Mouse (Mus musculus) gastrocnemius, adult 8-10 months (tissue): ENCODE results near the gene Olfr649. TPM values are rescaled to one million over a fixed set of nuclear protein-coding genes. Genes with fewer than 3 reads are reported as not detected.

ENCODE experiments used
- DNase-seq, 2 experiments: peaks; one replicate each; pipeline ENCODE4 v3.0.0; 2022; ENCODE audit warnings: low spot score in 2 of 2
- total RNA-seq, 4 experiments: library from RNA; stranded (reverse); gene quantifications; 2 replicates each; pipeline ENCODE4 v1.2.4; 2022

The Olfr649 gene
- total RNA-seq: not detected

DNA sequence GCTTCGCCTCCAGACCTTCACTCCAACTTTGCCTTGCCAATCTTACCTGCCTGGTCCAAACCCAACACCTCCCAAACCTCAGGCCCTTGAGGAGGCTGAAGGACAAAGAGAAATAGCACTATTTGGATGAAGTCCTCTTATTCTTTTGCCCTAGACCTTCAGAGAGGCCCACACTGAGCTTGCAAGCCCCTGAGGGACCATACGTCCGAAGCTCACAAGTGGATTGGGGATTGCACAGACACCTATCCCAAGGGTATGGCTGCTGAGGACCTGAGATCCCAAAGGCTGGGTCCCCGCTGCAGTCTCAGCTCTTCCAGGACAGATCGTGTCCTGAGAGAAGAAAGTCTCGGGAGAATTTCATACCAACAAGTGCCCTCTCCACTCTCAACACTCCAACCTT, at the start of gene Olfr649:
Gene Olfr649 (minus strand): TSS at position 101 of the 400 bp plus-strand sequence.
- DNase-seq: no peak

DNA sequence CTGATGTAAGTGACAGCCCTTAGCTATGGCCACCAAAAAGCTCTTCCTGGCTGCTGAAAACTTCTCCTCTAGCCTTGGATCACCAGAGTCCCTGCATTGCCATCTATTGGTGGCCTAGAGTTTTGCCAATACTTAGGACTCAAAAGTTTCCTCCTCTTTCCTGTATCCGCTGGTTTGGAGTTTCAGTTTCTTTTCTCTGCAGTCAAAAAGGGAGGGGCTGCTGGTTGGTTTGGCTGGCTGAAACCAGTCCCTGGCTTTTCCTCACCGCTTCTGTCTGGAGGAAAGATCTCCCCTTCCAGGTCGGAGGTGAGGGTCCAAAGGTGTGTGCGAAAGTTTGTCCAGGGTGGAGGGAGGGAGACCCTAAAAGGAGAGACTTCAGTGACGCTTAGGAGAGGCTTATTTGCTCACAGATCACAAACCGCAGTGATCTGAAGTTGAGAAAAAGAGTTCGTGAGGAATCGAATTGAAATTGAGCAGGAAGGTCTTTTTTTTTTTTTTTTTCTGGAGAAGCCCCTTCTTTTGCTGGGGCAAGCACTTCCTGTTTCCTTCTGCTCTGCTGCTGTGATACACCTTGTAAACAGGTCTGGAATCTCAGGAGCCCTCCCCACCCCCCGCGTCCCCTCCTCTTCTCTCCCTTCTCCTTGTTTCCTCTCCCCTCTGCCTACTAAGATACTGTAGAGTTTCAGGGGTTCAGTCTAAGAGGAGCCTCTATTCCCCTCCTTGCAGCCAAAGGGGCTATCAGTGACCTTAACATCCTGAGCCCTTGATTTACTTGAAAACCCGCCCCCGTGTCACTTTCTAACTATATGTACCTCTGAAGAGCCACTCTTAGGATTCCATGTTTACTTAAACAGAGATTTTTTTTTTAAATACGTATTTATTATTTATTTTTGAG, 48.7 kb upstream of the Olfr649 start, which contains the start of gene Trim34a:
Gene Trim34a (plus strand): TSS at position 171 of the 895 bp plus-strand sequence.
- DNase-seq: peak; percentile 8 to 10

DNA sequence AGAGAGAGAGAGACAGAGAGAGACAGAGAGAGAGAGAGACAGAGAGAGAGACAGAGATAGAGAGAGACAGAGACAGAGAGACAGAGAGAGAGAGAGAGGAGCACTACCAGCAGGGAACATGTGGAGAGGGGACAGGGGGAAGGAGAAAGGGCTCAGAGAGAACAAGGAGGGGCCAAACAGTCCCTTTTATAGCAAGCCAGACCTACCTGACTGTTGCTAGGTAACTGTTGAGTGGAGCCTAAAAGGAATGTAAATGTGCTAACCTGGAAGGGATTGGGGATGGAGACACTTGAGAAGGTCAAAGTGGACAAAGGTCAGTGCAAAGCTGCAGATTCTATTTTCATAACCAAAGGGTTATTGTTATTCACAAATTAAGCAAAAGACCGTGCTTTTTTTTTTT, 47.8 kb upstream of the Olfr649 start:
- no peak for DNase-seq

DNA sequence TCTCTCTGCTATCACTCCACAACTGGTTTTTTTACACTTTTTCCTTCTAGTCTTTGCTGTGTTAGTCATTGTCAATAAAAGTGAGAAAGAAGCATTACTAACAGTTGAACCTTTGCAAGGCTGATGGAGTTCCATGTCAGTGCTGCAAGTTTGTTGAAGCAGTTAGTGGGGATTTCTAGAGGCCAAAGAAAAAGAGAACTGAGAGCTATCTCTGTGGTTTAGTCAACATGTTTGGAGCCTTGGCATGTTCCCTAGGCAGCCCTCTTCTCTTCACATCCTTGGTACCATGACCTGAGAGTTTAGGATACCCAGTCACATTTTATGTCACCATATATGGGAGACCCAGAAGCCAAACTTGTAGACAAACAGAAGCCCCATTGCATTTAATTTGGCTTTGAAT, 45.1 kb upstream of the Olfr649 start:
- DNase-seq: no peak

DNA sequence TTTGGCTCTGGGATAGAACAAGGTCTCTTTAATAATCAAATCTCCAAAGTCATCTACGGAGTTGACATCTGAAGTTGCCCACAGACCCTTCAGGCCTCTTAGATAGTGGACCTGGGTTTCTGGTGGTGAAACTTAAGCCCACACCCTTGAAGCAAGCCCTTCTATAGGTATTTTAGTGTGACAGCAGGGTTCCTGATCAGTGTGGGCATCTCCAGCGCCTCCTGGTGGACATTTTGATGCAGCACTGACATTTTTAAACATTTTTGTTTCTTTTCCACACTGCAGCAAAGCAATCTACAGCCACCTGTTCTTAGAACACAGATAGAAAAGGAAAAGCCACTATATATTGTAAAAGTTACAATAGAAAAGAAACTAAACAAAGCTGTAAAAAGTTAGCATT, 35.4 kb upstream of the Olfr649 start:
- DNase-seq: no peak

DNA sequence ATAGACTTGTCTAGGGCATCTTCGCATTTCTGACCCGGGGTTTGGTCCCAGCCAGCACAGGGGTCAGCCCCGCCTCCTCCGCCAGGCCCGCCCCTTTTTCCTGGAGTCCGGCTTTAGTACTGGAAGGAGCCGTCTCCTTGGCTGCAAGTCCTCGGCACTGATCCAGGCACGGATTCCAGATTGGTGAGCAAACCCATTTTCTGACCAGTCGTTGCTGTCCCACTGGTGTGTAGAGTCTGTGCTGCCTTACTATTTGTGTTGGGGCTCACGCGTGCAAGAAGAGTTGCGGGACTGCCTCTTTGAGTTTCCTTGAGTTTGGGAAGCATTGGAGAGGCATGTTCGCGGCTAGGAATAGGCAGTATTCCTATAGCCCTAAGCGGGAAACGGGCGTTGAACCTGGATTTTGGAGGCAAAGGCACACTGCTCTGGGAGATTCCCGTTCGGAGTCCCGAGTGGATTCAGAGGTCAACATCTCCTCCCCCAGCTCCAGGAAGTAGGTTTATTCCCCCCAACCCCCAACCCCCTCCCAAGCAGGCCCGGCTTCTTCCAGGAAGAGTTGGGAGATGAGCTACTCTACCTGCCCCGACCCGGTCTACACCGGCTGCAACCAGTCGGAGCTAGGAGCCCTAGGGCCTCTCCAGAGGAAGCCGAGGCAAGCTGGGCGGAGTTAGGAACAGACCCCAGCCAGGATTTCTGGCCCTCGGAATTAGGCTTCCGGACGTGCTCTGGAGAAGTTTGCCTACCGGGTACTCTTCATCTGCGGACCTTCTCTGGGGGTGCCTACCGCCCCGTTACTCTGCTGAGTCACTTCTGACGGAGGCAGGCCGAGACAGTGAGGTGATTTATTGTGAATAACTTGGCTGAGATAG, 23.1 kb upstream of the Olfr649 start, which contains the start of gene Trim6:
Gene Trim6 (plus strand): TSS at position 93 of the 869 bp plus-strand sequence.
- peak; percentile 32 to 44 for DNase-seq

DNA sequence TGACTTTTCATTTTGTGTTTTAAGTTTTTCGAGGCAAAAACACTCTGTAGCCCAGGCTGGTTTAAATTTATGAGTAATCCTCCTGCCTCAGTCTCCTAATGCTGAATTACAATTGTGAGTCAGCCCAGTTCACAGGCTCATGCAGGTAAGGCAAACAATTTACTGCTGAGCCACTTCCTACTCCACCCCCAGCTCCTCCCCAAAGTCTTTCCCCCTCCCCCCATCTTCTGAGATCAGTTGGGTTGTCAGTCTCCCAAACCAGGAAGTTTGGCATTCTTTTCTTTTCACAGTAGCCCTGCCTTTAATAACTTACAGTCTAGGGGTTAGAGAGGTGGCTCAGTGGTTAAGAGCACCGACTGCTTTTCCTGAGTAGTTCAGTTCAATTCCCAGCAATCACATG, 22.1 kb upstream of the Olfr649 start:
- no peak for DNase-seq

DNA sequence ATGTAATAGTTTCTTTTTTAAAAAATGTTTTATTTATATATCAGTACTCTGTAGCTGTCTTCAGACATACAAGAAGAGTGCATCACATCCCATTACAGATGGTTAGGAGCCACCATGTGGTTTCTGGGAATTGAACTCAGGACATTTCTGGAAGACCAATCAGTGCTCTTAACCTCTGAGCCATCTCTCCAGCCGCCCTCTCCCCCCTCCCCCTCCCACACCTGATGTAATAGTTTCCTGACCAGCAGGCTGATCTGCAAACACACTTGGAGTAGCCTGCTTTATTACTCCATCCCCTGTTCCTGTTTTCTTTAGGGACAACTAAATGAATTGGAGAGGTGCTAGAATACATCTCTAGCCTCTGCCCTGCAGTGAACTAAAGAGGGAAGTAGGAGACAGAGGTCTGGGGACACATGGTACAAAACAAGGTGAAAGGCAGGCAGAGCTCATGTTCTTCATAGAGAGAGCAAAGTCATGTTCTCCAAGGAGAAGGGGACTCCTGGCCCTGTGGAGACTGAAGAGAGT, 20.3 kb upstream of the Olfr649 start:
- no peak for DNase-seq

DNA sequence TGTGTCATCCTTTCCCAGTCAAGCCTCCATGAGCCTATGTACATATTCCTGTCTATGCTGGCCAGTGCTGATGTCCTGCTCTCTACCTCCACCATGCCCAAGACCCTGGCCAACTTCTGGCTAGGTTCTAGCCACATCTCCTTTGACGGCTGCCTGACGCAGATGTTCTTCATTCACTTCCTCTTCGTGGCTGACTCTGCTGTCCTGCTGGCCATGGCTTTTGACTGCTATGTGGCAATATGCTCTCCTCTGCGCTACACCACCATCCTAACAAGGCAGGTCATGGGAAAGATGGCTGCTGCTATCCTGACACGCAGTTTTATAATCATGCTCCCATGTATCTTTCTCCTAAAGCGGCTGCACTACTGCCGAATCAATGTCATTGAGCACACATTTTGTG, 10.4 kb upstream of the Olfr649 start:
- DNase-seq: no peak

DNA sequence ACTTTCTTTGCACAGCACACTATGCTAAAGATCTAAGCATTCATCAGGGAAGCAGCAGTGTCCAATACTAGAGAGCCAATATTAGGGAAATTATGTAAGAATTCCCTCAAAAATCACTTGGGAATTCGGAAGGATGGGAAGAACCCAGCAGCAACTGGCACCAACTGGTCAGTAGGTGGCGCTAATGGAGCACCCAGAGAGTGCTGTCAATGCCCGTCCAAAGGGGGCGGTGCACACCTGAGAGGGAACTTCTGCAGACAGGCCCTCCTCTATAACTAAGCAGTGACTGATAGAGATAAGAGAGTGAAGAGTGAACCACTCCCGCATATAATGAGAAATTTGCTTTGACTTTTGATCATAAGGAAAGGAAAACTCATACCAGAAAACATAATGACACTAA, 4.0 kb upstream of the Olfr649 start:
- peak; percentile 8 to 34 for DNase-seq

DNA sequence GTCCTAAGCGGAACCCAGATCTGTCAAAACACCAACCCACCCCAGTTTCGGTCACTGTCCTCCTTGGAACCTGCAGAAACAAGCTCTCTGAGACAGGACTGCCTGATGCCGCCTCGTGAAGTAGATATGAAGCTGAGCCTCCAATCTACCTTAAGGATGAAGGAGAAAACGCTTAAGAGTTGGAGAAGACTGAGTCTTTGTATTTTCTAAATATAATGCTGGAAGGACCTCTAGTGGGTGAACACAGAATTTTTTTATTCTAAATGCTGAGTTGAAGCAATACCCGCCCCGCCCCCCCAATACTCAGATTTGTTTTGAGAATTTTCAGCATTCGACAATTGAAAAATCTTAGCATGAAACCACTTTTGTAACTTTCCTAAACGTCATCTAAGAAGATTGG, 4.5 kb downstream of the Olfr649 start:
- no peak for DNase-seq

DNA sequence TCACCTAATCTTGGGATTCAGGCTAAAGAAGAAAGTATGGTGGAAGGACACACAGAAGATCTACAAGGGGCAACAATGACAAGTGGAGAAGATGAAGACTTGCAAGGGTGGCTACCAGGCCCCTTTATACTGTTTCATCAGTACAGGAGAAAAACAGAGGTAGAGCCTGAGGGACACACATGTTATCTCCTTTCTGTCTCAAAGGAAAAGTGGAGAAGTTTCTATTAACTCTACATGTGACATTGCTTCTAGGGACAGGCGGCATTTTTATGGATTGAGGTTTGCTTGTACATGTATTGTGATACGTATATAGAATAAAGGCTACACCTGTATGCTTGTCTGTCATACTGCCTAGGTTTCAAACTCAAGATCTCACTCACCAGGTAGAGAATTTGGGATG, 12.5 kb downstream of the Olfr649 start, which contains the start of gene Olfr648:
Gene Olfr648 (minus strand): TSS at position 101 of the 400 bp plus-strand sequence.
- DNase-seq: no peak

DNA sequence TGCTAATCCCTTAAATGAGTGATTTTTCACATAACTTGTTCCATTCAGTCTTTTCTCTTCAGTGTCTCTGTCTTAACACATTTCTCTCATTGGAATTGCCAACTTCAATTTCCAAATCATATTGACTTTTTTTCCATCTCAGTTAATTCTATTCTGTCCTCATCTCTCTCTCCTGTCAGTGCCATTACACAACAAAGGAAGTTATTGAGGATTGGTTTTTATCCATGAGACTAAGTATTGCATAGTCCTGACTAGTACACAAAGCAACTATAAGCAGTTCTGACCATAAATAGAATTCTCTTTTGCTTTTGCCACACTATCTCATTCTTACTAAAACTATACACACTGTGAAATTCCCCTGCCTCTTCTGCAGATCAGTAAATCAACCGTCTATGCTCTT, 16.7 kb downstream of the Olfr649 start:
- DNase-seq: no peak

DNA sequence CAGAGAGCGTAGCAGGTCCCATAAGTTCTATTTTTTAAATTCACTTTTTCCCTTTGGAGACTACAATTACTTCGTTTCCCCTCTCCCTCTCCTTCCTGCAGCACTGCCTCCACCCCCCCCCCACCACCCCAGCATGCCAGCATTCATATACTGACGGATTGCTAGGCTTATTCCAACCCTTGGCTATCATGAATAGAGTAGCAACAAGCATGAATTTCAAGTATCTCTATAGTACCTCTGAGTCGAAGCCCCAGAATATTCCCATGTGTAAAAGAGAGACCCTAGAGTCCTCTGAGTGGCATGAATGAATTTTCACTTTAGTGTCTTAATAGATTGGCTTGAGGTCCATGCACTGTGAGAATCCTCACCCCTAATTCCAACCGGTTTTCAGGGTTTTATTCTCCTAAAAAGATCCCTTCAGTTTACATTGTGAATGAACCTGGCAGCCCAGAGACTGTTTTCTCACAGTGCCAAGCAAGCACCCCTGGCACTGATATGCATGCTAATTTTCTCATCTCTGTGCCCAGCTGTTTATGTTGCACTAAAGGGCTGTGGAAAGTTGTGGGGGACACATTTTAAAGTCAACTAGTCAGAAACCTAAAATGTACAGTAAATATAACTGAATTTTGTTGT, 17.2 kb downstream of the Olfr649 start:
- no peak for DNase-seq

DNA sequence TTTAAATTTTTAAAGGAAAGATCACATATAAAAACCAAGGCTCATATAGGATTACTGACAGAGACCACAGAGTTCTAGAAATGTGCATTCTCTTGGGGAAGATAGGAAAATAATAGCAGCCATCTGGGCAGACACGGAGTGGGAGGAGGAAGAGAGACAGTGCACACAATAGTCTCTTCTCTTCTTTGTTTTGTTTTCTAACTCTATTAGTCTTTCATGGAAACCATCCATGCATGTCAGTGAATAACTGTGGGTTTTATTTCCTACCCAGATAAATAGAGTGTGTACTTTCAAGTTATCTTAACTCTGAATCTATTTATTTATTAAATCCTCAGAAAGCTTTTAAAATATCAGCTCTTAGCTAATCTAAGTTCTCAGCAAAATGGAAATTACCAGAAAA, 20.7 kb downstream of the Olfr649 start:
- no peak for DNase-seq

DNA sequence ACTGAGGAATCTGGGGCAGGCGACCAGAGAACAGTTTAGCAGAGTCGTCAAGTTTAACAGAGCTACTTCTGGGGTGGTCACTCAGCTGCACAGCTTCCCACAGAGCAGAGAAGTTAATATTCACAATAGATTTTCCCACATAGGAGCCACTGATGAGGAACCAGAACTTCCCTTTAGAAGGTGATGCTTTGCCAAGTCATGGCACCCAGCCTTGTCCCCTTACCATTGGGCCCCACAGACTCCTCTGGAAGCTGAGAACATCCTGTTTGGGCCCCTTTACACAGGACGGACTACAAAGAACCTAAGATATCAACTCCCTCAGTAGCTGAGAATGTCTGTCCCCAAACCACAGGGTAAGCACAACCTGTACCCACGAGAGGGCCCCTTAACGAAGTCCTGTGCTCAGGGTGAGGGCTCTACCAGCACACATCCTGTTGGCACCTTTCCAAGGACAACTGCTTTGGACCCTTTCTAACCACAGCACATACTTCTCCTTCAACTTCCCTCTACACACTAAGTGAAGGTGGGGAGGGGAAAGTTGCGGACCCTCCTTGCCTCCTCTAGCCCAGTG, 26.1 kb downstream of the Olfr649 start:
- no peak for DNase-seq

DNA sequence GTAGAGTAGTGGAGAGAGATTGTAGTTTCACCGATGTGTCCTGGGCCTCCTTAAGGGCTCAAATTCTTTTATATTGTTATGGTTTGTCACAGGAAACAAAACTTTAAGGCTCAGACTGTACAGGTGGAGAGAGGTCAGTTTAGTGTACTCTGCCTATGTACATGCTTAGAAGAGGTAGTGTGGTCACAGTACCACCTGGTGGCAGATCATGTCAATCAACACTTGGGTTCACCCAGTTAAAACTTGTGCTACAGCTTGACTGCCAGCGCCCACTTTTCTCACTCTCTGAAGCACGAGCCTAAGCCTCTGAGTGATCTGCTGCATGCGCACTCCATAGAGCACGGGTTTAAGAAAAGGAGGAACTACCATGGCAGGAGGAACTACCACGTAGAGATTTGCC, 28.7 kb downstream of the Olfr649 start:
- no peak for DNase-seq

DNA sequence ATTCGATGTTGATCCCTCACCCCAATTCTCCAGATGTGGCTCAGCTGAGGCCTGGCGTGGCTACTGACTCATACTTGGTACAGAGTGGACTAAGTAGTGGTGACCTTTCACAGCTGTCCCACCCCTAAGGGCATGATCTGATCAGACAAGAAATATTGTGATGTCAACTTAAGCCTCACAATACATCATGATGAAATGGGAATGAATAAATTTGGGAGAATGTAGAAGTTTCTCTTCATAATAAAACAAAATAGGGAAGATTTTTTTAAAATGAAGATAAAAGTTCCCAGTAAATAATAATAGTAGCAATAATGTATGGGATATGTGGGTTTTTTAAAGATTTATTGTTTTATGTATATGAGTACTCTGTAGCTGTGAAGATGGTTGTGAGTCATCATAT, 45.3 kb downstream of the Olfr649 start, which contains the start of gene Ubqlnl:
Gene Ubqlnl (minus strand): TSS at position 101 of the 400 bp plus-strand sequence.
- no peak for DNase-seq

DNA sequence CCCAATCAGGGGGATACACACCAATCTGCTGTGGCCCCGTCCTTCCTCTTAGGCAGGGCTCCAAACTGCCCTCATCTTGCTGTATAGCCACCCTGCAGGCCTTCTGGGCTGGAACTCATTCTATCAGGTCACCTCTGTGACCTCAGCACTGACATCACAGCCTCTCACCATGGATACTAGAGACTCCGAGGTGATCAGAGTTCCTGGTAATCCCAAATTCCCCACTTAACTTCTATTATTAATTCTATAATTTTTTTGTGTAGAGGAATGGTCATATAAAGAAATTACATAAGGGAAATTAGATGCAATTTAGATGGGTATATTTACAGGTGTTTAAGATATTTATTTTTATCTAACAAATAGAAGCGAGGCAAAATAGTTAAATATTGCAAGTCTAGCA, 52.6 kb downstream of the Olfr649 start, which contains the start of gene Ubqln3:
Gene Ubqln3 (minus strand): TSS at position 101 of the 400 bp plus-strand sequence.
- no peak for DNase-seq
